Comparison of ENCODE assay signal across 8 mouse cellular contexts in the genomic region with DNA sequence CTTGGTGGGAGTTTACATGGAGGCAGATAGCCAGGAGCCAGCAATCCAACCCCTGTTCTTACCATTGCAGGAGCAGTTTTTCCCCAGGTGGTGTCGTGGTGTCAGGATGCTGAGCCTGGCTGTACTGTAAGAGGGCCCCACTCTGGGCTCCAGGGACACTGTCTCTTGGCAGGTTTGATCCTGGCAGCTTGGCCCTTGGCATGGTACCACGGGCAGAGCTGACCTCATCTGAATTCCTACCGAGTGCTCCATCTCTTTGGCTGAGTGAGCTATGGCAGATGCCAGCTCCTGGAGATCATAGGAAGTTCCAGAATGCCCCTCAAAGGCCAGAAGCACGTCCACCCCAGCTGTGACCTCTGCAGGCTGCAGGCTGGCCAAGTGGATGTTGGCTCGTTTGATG. TPM values are rescaled to one million over a fixed set of nuclear protein-coding genes. Genes with fewer than 3 reads are reported as not detected.
DNase-seq lines count a peak whose midpoint lies in the region.
"Had no signal": no experiment of that assay in that cellular context is flagged by ENCODE, and none has a peak within 500 bp of the region (broad histone marks: within the 10 kb centered on the region; RNA-seq: fewer than 3 reads in every experiment).

No protein-coding gene starts in this region.

- peak; percentile 61 to 71 for DNase-seq in layer of hippocampus, postnatal 10 days (ENCODE audit: low spot score in 2 of 2)
- DNase-seq in layer of hippocampus, adult 18-20 months (ENCODE audit: low spot score in 2 of 2) = no peak
- DNase-seq in brain, embryonic 18.5 days (ENCODE audit: low read depth, low spot score) = peak; percentile 4
- DNase-seq in cerebellum, postnatal 25 days = peak; percentile 96 to 97
- peak; percentile 64 to 80 for DNase-seq in heart, postnatal 14 days
- DNase-seq in T-cell, adult 2 months (ENCODE audit: low spot score) = no peak
- DNase-seq in urinary bladder, postnatal 14 days (ENCODE audit: low spot score) = no peak
- DNase-seq: spleen, adult 18-20 months had no signal

- intact Hi-C loops in heart, postnatal 14 days (cut with DNase I) = loop anchor here (5.0 kb wide), 1 partner anchor 115 kb away; no protein-coding TSS in a partner anchor

RNA-seq across cellular contexts. Expression of gene Slc36a1, which starts 57.9 kb away (rescaled TPM):
- 10 to 100 TPM; 49.9 to 55.4 TPM for total RNA-seq in layer of hippocampus, postnatal 10 days (2021)
- total RNA-seq in layer of hippocampus, adult 18-20 months (2021) = 10 to 100 TPM; 57.9 to 68.4 TPM
- total RNA-seq in heart, postnatal 14 days (2021) = 10 to 100 TPM; 12.1 to 13.7 TPM

Comparison
In these comparisons a context has a peak if more than half of its experiments do, and no peak if none do; other contexts are left out.
1. DNase-seq: peak in layer of hippocampus, postnatal 10 days (2 of 2), brain, embryonic 18.5 days (single experiment), cerebellum, postnatal 25 days (2 of 2) and heart, postnatal 14 days (2 of 2); none in layer of hippocampus, adult 18-20 months (0 of 2), T-cell, adult 2 months (single experiment) and urinary bladder, postnatal 14 days (single experiment).